Mouse (Mus musculus): ENCODE data around the gene Lmnb2. TPM values are rescaled to one million over a fixed set of nuclear protein-coding genes. Genes with fewer than 3 reads are reported as not detected.
A peak's percentile ranks its signal among the peaks of the same experiment; 100 is the strongest.

Lmnb2 gene
- total RNA-seq, 2 experiments from 2014 or later, result 1.3 to 7.3 TPM

DNA sequence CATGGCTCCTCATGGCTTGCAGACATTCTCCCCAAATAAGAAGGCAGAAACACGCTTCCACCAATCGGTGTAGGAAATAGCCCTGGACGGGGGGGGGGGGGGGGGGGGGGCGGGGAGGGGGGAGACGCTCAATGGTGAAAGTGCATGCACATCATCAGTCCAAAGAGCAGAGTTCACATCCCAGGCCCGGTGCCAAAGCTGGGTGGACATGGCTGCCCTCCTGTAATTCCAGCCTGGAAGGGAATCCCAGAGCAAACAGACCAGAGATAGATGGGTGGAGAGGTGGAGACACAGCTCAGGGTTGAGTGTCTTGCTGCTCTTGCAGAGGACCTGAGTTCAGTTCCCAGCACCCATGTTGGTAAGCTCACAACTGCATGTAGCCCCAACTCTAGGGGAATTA is 47.1 kb downstream of the Lmnb2 start:
- ATAC-seq (replicated peaks; ENCODE audit: low FRiP score, poor library complexity, severe bottlenecking), result no peak

DNA sequence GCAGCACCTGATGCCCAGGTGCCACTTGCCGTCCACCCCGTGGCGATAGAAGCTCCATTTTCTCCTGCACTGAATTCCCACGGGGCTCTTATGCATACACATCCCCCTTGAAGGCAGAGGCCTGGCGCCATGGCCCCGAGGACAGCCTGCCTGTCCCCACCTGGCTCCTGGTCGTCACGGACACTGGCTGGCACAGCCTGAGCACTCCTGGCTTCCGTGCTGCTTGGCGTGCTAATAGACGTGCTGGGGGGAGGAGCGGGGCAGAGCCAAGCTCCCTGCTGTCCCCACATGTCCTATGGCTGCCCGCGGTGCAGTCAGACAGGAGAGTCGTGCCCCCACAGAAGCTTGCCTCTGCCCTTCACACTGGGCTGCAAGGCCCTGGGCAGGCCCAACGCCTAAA is 53.6 kb downstream of the Lmnb2 start:
- no peak for ATAC-seq (replicated peaks; ENCODE audit: low FRiP score, poor library complexity, severe bottlenecking)

GRCm38 (mm10) chr10:80862305-80862704 is 55.7 kb downstream of the Lmnb2 start:
- no peak for ATAC-seq (replicated peaks; ENCODE audit: low FRiP score, poor library complexity, severe bottlenecking)

- peak; percentile 61 for ATAC-seq (replicated peaks; ENCODE audit: low FRiP score, poor library complexity, severe bottlenecking)
Measured at GRCm38 (mm10) chr10:80858350-80858935, 59.6 kb downstream of the Lmnb2 start.

DNA sequence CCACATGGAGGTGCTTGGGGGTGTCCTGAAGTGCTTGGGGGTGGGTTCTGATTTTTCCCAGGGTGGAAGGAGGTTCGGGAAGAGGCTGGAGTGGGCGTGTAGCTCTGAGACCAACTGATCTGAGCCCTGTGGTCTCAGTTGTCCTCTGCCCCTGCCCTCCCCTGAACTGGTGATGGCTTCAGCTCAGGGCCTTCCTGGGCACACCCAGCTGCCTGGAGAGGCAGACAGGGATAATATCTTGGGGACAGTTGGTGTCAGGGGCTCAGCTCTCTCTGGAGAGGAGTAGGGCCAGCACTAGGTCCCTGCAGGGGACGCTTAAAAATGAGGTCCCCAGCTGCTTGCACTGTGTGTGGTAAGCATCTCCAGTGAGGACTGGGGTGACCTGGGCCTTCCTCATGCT is 60.2 kb downstream of the Lmnb2 start:
- peak; percentile 50 for ATAC-seq (replicated peaks; ENCODE audit: low FRiP score, poor library complexity, severe bottlenecking)

DNA sequence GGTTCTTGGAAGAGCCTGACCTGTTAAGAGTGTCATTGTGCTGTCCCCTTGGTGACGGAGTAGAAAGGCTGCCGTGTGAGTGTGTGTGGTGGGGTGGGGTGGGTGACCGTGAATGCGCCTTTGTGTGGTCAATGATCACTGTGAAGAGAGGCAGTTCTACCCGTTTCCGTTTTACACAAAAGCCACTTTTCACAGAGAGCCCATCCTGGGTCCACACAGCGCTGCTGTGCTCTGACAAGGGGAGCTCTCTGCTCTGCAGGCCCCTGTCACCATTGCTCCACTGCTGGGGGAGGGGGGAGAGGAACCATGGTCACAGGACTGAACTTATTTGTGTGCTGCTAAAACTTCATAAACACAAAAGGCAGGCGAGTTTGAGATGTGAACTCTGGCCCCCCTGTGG is 60.7 kb downstream of the Lmnb2 start:
- ATAC-seq (replicated peaks; ENCODE audit: low FRiP score, poor library complexity, severe bottlenecking), result no peak

GRCm38 (mm10) chr10:80856908-80857307 is 61.1 kb downstream of the Lmnb2 start:
- peak; percentile 51 for ATAC-seq (replicated peaks; ENCODE audit: low FRiP score, poor library complexity, severe bottlenecking)

- peak; percentile 28 for ATAC-seq (replicated peaks; ENCODE audit: low FRiP score, poor library complexity, severe bottlenecking)
Measured at GRCm38 (mm10) chr10:80856267-80856666, 61.8 kb downstream of the Lmnb2 start.

DNA sequence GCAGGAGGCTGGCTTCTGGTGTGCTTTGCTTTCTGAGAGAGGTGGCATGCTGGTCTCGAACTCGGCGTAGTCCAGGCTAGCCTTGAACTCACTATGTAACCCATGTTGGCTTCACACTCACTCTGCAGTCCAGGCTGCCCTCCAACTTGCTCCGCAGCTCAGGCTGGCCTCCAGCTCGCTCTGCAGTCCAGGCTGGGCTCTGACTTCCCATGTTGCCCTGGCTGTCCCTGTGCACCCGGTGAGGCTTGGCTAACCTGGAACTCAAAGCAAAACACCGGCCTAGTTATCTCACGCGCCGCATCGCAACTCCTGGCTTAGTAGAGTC is 62.3 kb downstream of the Lmnb2 start:
- ATAC-seq (replicated peaks; ENCODE audit: low FRiP score, poor library complexity, severe bottlenecking), result no peak

GRCm38 (mm10) chr10:80854913-80855748 is 62.9 kb downstream of the Lmnb2 start, which contains the start of the genes Lsm7 and Sppl2b:
Gene Lsm7 (minus strand): TSS chr10:80855209.
Gene Sppl2b (plus strand): TSS chr10:80855275.
- peak; percentile 41 for ATAC-seq (replicated peaks; ENCODE audit: low FRiP score, poor library complexity, severe bottlenecking)

Other genes with a start within 250 kb of the Lmnb2 start
- gene Mknk2, start 240.1 kb downstream of the Lmnb2 start, total RNA-seq (2015; ENCODE audit: low replicate concordance), result 78.2 and 83.0 TPM in 2 replicates
- 49.4 and 67.6 TPM in 2 replicates for gene Mknk2, start 240.1 kb downstream of the Lmnb2 start, total RNA-seq (2017; ENCODE audit: low replicate concordance)
- 19.5 and 32.3 TPM in 2 replicates for gene Mob3a, start 216.3 kb downstream of the Lmnb2 start, total RNA-seq (2015; ENCODE audit: low replicate concordance)
- gene Mob3a, start 216.3 kb downstream of the Lmnb2 start, total RNA-seq (2017; ENCODE audit: low replicate concordance), result 9.0 and 25.7 TPM in 2 replicates
- 21.4 and 36.4 TPM in 2 replicates for gene Izumo4, start 216.1 kb downstream of the Lmnb2 start, total RNA-seq (2015; ENCODE audit: low replicate concordance)
- 3.3 and 3.8 TPM in 2 replicates for gene Izumo4, start 216.1 kb downstream of the Lmnb2 start, total RNA-seq (2017; ENCODE audit: low replicate concordance)
- 42.8 and 69.6 TPM in 2 replicates for gene Ap3d1, start 176.0 kb downstream of the Lmnb2 start, total RNA-seq (2015; ENCODE audit: low replicate concordance)
- gene Ap3d1, start 176.0 kb downstream of the Lmnb2 start, total RNA-seq (2017; ENCODE audit: low replicate concordance), result 66.0 and 111 TPM in 2 replicates
- 69.6 and 105 TPM in 2 replicates for gene Dot1l, start 163.0 kb downstream of the Lmnb2 start, total RNA-seq (2015; ENCODE audit: low replicate concordance)
- gene Dot1l, start 163.0 kb downstream of the Lmnb2 start, total RNA-seq (2017; ENCODE audit: low replicate concordance), result 51.7 and 61.7 TPM in 2 replicates
- gene Sf3a2, start 120.0 kb downstream of the Lmnb2 start, total RNA-seq (2015; ENCODE audit: low replicate concordance), result 34.2 and 48.6 TPM in 2 replicates
- 16.8 and 18.1 TPM in 2 replicates for gene Sf3a2, start 120.0 kb downstream of the Lmnb2 start, total RNA-seq (2017; ENCODE audit: low replicate concordance)
- gene Plekhj1, start 119.6 kb downstream of the Lmnb2 start, total RNA-seq (2015; ENCODE audit: low replicate concordance), result 71.0 and 81.7 TPM in 2 replicates
- 18.9 and 38.1 TPM in 2 replicates for gene Plekhj1, start 119.6 kb downstream of the Lmnb2 start, total RNA-seq (2017; ENCODE audit: low replicate concordance)
- gene Amh, start 113.0 kb downstream of the Lmnb2 start, total RNA-seq (2015; ENCODE audit: low replicate concordance), result not detected in 2 replicates
- not detected in 2 replicates for gene Amh, start 113.0 kb downstream of the Lmnb2 start, total RNA-seq (2017; ENCODE audit: low replicate concordance)
- gene Jsrp1, start 104.7 kb downstream of the Lmnb2 start, total RNA-seq (2015; ENCODE audit: low replicate concordance), result not detected in 2 replicates
- gene Jsrp1, start 104.7 kb downstream of the Lmnb2 start, total RNA-seq (2017; ENCODE audit: low replicate concordance), result not detected in 2 replicates
- 1,470 and 1,566 TPM in 2 replicates for gene Oaz1, start 91.6 kb downstream of the Lmnb2 start, total RNA-seq (2015; ENCODE audit: low replicate concordance)
- 158 and 259 TPM in 2 replicates for gene Oaz1, start 91.6 kb downstream of the Lmnb2 start, total RNA-seq (2017; ENCODE audit: low replicate concordance)
- not detected in 2 replicates for gene Lingo3, start 74.2 kb downstream of the Lmnb2 start, total RNA-seq (2015; ENCODE audit: low replicate concordance)
- not detected in 2 replicates for gene Lingo3, start 74.2 kb downstream of the Lmnb2 start, total RNA-seq (2017; ENCODE audit: low replicate concordance)
- 24.7 and 54.4 TPM in 2 replicates for gene Lsm7, start 63.0 kb downstream of the Lmnb2 start, total RNA-seq (2015; ENCODE audit: low replicate concordance)
- 75.3 and 78.9 TPM in 2 replicates for gene Lsm7, start 63.0 kb downstream of the Lmnb2 start, total RNA-seq (2017; ENCODE audit: low replicate concordance)
- 262 and 270 TPM in 2 replicates for gene Sppl2b, start 63.0 kb downstream of the Lmnb2 start, total RNA-seq (2015; ENCODE audit: low replicate concordance)
- gene Sppl2b, start 63.0 kb downstream of the Lmnb2 start, total RNA-seq (2017; ENCODE audit: low replicate concordance), result 283 and 322 TPM in 2 replicates
- gene Tmprss9, start 46.4 kb downstream of the Lmnb2 start, total RNA-seq (2015; ENCODE audit: low replicate concordance), result 0.72 TPM in 1 of 2 replicates, not detected in the other
- 0.30 TPM in 1 of 2 replicates, not detected in the other for gene Tmprss9, start 46.4 kb downstream of the Lmnb2 start, total RNA-seq (2017; ENCODE audit: low replicate concordance)
- 17.6 and 32.1 TPM in 2 replicates for gene Timm13, start 17.3 kb downstream of the Lmnb2 start, total RNA-seq (2015; ENCODE audit: low replicate concordance)
- 3.7 and 7.6 TPM in 2 replicates for gene Timm13, start 17.3 kb downstream of the Lmnb2 start, total RNA-seq (2017; ENCODE audit: low replicate concordance)
- 1.3 and 1.8 TPM in 2 replicates for gene Gadd45b, start 11.8 kb upstream of the Lmnb2 start, total RNA-seq (2015; ENCODE audit: low replicate concordance)
- 3.6 and 9.2 TPM in 2 replicates for gene Gadd45b, start 11.8 kb upstream of the Lmnb2 start, total RNA-seq (2017; ENCODE audit: low replicate concordance)
- gene Gng7, start 96.7 kb upstream of the Lmnb2 start, total RNA-seq (2015; ENCODE audit: low replicate concordance), result not detected in 2 replicates
- 0.38 and 0.90 TPM in 2 replicates for gene Gng7, start 96.7 kb upstream of the Lmnb2 start, total RNA-seq (2017; ENCODE audit: low replicate concordance)
- not detected in 2 replicates for gene Diras1, start 107.4 kb upstream of the Lmnb2 start, total RNA-seq (2015; ENCODE audit: low replicate concordance)
- gene Diras1, start 107.4 kb upstream of the Lmnb2 start, total RNA-seq (2017; ENCODE audit: low replicate concordance), result not detected in 2 replicates
- 4.3 and 7.1 TPM in 2 replicates for gene Slc39a3, start 119.2 kb upstream of the Lmnb2 start, total RNA-seq (2015; ENCODE audit: low replicate concordance)
- gene Slc39a3, start 119.2 kb upstream of the Lmnb2 start, total RNA-seq (2017; ENCODE audit: low replicate concordance), result 1.2 and 4.2 TPM in 2 replicates
- gene Sgta, start 141.9 kb upstream of the Lmnb2 start, total RNA-seq (2015; ENCODE audit: low replicate concordance), result 13.0 and 22.2 TPM in 2 replicates
- gene Sgta, start 141.9 kb upstream of the Lmnb2 start, total RNA-seq (2017; ENCODE audit: low replicate concordance), result 13.8 and 16.6 TPM in 2 replicates
- gene Thop1, start 151.8 kb upstream of the Lmnb2 start, total RNA-seq (2015; ENCODE audit: low replicate concordance), result 2.9 and 4.3 TPM in 2 replicates
- 3.2 and 22.8 TPM in 2 replicates for gene Thop1, start 151.8 kb upstream of the Lmnb2 start, total RNA-seq (2017; ENCODE audit: low replicate concordance)
- not detected in 2 replicates for gene Creb3l3, start 180.6 kb upstream of the Lmnb2 start, total RNA-seq (2015; ENCODE audit: low replicate concordance)
- not detected in 2 replicates for gene Creb3l3, start 180.6 kb upstream of the Lmnb2 start, total RNA-seq (2017; ENCODE audit: low replicate concordance)
- gene Map2k2, start 187.7 kb upstream of the Lmnb2 start, total RNA-seq (2015; ENCODE audit: low replicate concordance), result 36.4 and 39.4 TPM in 2 replicates
- gene Map2k2, start 187.7 kb upstream of the Lmnb2 start, total RNA-seq (2017; ENCODE audit: low replicate concordance), result 54.0 and 71.5 TPM in 2 replicates
- gene Zbtb7a, start 217.0 kb upstream of the Lmnb2 start, total RNA-seq (2015; ENCODE audit: low replicate concordance), result 31.7 and 33.1 TPM in 2 replicates
- gene Zbtb7a, start 217.0 kb upstream of the Lmnb2 start, total RNA-seq (2017; ENCODE audit: low replicate concordance), result 23.1 and 33.2 TPM in 2 replicates
- gene Pias4, start 249.7 kb upstream of the Lmnb2 start, total RNA-seq (2015; ENCODE audit: low replicate concordance), result 24.1 and 27.2 TPM in 2 replicates
- gene Pias4, start 249.7 kb upstream of the Lmnb2 start, total RNA-seq (2017; ENCODE audit: low replicate concordance), result 15.3 and 46.0 TPM in 2 replicates

Measured in erythroid progenitor cell, adult 5-6 weeks (primary cell).